Mouse (Mus musculus): Measurements from ENCODE around the gene Slc48a1. TPM values are rescaled to one million over a fixed set of nuclear protein-coding genes. Genes with fewer than 3 reads are reported as not detected.

Slc48a1 gene
- 10 to 100 TPM; 58.7 to 59.2 TPM for total RNA-seq (2021)

- no peak for DNase-seq
Observed at GRCm38 (mm10) chr15:97778311-97779098, at the start of gene Slc48a1. Slc48a1 (plus strand) TSS chr15:97778520.

- DNase-seq: no peak
Observed at GRCm38 (mm10) chr15:97728804-97729203, 49.5 kb upstream of the Slc48a1 start.

GRCm38 (mm10) chr15:97730365-97730764, 48.0 kb upstream of the Slc48a1 start:
- no peak for DNase-seq

- DNase-seq: no peak
Observed at GRCm38 (mm10) chr15:97731111-97731510, 47.2 kb upstream of the Slc48a1 start, which contains the start of gene Endou. Endou (minus strand) TSS chr15:97731339.

GRCm38 (mm10) chr15:97731988-97732387, 46.3 kb upstream of the Slc48a1 start:
- DNase-seq: no peak

- DNase-seq: no peak
Observed at GRCm38 (mm10) chr15:97738923-97739322, 39.4 kb upstream of the Slc48a1 start.

GRCm38 (mm10) chr15:97740283-97740732, 38.0 kb upstream of the Slc48a1 start:
- no peak for DNase-seq

GRCm38 (mm10) chr15:97741662-97742061, 36.7 kb upstream of the Slc48a1 start:
- DNase-seq: no peak

GRCm38 (mm10) chr15:97742074-97742473, 36.2 kb upstream of the Slc48a1 start:
- no peak for DNase-seq

- no peak for DNase-seq
Observed at GRCm38 (mm10) chr15:97742600-97742999, 35.7 kb upstream of the Slc48a1 start.

GRCm38 (mm10) chr15:97743210-97743609, 35.1 kb upstream of the Slc48a1 start:
- no peak for DNase-seq

- no peak for DNase-seq
Observed at GRCm38 (mm10) chr15:97743961-97744525, 34.3 kb upstream of the Slc48a1 start.

- DNase-seq: no peak
Observed at GRCm38 (mm10) chr15:97744930-97745329, 33.4 kb upstream of the Slc48a1 start.

GRCm38 (mm10) chr15:97745331-97745730, 33.0 kb upstream of the Slc48a1 start:
- DNase-seq: peak; percentile 78

GRCm38 (mm10) chr15:97746278-97746677, 32.0 kb upstream of the Slc48a1 start:
- no peak for DNase-seq

GRCm38 (mm10) chr15:97746748-97747147, 31.6 kb upstream of the Slc48a1 start:
- DNase-seq: no peak

GRCm38 (mm10) chr15:97747486-97747885, 30.8 kb upstream of the Slc48a1 start:
- no peak for DNase-seq

GRCm38 (mm10) chr15:97748309-97748708, 30.0 kb upstream of the Slc48a1 start:
- no peak for DNase-seq

GRCm38 (mm10) chr15:97748964-97749363, 29.4 kb upstream of the Slc48a1 start:
- no peak for DNase-seq

GRCm38 (mm10) chr15:97749397-97749796, 28.9 kb upstream of the Slc48a1 start:
- no peak for DNase-seq

GRCm38 (mm10) chr15:97749841-97750240, 28.5 kb upstream of the Slc48a1 start:
- no peak for DNase-seq

- DNase-seq: peak; percentile 85
Observed at GRCm38 (mm10) chr15:97750697-97751096, 27.6 kb upstream of the Slc48a1 start.

- DNase-seq: no peak
Observed at GRCm38 (mm10) chr15:97751676-97752075, 26.6 kb upstream of the Slc48a1 start.

GRCm38 (mm10) chr15:97752491-97752890, 25.8 kb upstream of the Slc48a1 start:
- DNase-seq: no peak

Data from heart, postnatal 4 days (tissue).